In genomic region chr16:20097069-20097710, GRCm38 (mm10) we compare ENCODE assay signal across 8 mouse cellular contexts. TPM values are rescaled to one million over a fixed set of nuclear protein-coding genes. Genes with fewer than 3 reads are reported as not detected.
A peak's percentile ranks its signal among the peaks of the same experiment; 100 is the strongest.
DNase-seq lines count a peak whose midpoint lies in the region; ATAC-seq and TF ChIP-seq lines count a peak whose summit lies in the region.

TSS of gene Klhl24 (plus strand) at chr16:20097542.

- peak; percentile 97 for ATAC-seq in forebrain, embryonic 12.5 days (ENCODE audit: low FRiP score)
- peak; percentile 90 for ATAC-seq in heart, postnatal 0 days (ENCODE audit: insufficient read depth, low read depth)
- ATAC-seq in liver, embryonic 16.5 days (ENCODE audit: low read depth) = peak; percentile 86
- ATAC-seq in neural tube, embryonic 13.5 days (ENCODE audit: low read depth) = peak; percentile 98

- H3K9me3 ChIP-seq in E14TG2a.4 (ENCODE audit: low read length) = peaks cover 33% of the 10 kb centered on the region
- H3K9me3 ChIP-seq in forebrain, embryonic 12.5 days = no peaks in the 10 kb centered on the region
- H3K9me3 ChIP-seq in heart, postnatal 0 days (replicated peaks; ENCODE audit: control insufficient read depth, low read length) = no peaks in the 10 kb centered on the region
- no peaks in the 10 kb centered on the region for H3K9me3 ChIP-seq in liver, embryonic 16.5 days (replicated peaks; ENCODE audit: control insufficient read depth, low read length)
- H3K9me3 ChIP-seq in neural tube, embryonic 13.5 days = no peaks in the 10 kb centered on the region

- peak; percentile 88 for DNase-seq in c-Kit-positive CD71-positive TER-119-positive erythroid progenitor cells, embryonic 14.5 days (ENCODE audit: low spot score)
- DNase-seq in heart, postnatal 0 days (ENCODE audit: low spot score) = peak; percentile 97
- peak; percentile 91 to 95 for DNase-seq in kidney, postnatal 4 days
- DNase-seq in testis, postnatal 10 days (ENCODE audit: low spot score) = peak; percentile 89

- H3K36me3 ChIP-seq in E14TG2a.4 (ENCODE audit: insufficient read depth, low read length) = peaks cover 22% of the 10 kb centered on the region
- H3K36me3 ChIP-seq in forebrain, embryonic 12.5 days (replicated peaks) = no peaks in the 10 kb centered on the region
- no peaks in the 10 kb centered on the region for H3K36me3 ChIP-seq in heart, postnatal 0 days (replicated peaks; ENCODE audit: control insufficient read depth, insufficient read depth, low read length)
- no peaks in the 10 kb centered on the region for H3K36me3 ChIP-seq in liver, embryonic 16.5 days (ENCODE audit: control insufficient read depth, insufficient read depth)
- peaks cover 7% of the 10 kb centered on the region for H3K36me3 ChIP-seq in neural tube, embryonic 13.5 days

- peak; percentile 52 for TF ChIP-seq CTCF in E14TG2a.4 (conservative IDR thresholded peaks at IDR 0.05; ENCODE audit: low read length)
- peak; percentile 71 for TF ChIP-seq CTCF in heart, postnatal 0 days (IDR thresholded peaks at IDR 0.05; ENCODE audit: low read depth)

- TF ChIP-seq EP300 in heart, postnatal 0 days (IDR thresholded peaks at IDR 0.05; ENCODE audit: low read depth) = no peak

- H3K4me1 ChIP-seq in E14TG2a.4 (replicated peaks; ENCODE audit: low read depth, low read length) = peaks cover 6% of the 10 kb centered on the region
- H3K4me1 ChIP-seq in forebrain, embryonic 12.5 days = no peaks in the 10 kb centered on the region
- peaks cover 3% of the 10 kb centered on the region; the same call in 1 of the 2 replicates for H3K4me1 ChIP-seq in heart, postnatal 0 days (ENCODE audit: control insufficient read depth, insufficient read depth)
- H3K4me1 ChIP-seq in liver, embryonic 16.5 days (ENCODE audit: control insufficient read depth, low read depth, low read length) = peaks cover 2% of the 10 kb centered on the region; the same call in 1 of the 2 replicates
- H3K4me1 ChIP-seq in neural tube, embryonic 13.5 days (replicated peaks) = peaks cover 17% of the 10 kb centered on the region

- peak within 1 kb of the TSS; percentile 93 for H3K9ac ChIP-seq in forebrain, embryonic 12.5 days
- peak within 1 kb of the TSS; percentile 96 for H3K9ac ChIP-seq in heart, postnatal 0 days (replicated peaks; ENCODE audit: low read depth, low read length)
- peak within 1 kb of the TSS; percentile 76 for H3K9ac ChIP-seq in liver, embryonic 16.5 days (ENCODE audit: low read depth, low read length)
- peak within 1 kb of the TSS; percentile 99 for H3K9ac ChIP-seq in neural tube, embryonic 13.5 days

- peak within 1 kb of the TSS; percentile 99 for H3K27ac ChIP-seq in forebrain, embryonic 12.5 days
- peak within 1 kb of the TSS; percentile 100 for H3K27ac ChIP-seq in heart, postnatal 0 days (ENCODE audit: low read depth)
- H3K27ac ChIP-seq in liver, embryonic 16.5 days (ENCODE audit: low read length) = peak within 1 kb of the TSS; percentile 94
- peak within 1 kb of the TSS; percentile 99 for H3K27ac ChIP-seq in neural tube, embryonic 13.5 days (replicated peaks)

- H3K4me2 ChIP-seq in forebrain, embryonic 12.5 days = peak within 1 kb of the TSS; percentile 62
- peak within 1 kb of the TSS; percentile 59 for H3K4me2 ChIP-seq in heart, postnatal 0 days (ENCODE audit: low read depth, low read length)
- peak within 1 kb of the TSS; percentile 82 for H3K4me2 ChIP-seq in liver, embryonic 16.5 days (ENCODE audit: low read depth, low read length)
- H3K4me2 ChIP-seq in neural tube, embryonic 13.5 days = peak within 1 kb of the TSS; percentile 62

- WGBS in forebrain, embryonic 12.5 days = 2% methylated on average over 29 of the region's 29 CpGs
- under 1% methylated on average over 29 of the region's 29 CpGs for WGBS in heart, postnatal 0 days
- WGBS in liver, embryonic 16.5 days (ENCODE audit: insufficient replicate concordance) = 1% methylated on average over 29 of the region's 29 CpGs
- WGBS in neural tube, embryonic 13.5 days = under 1% methylated on average over 29 of the region's 29 CpGs

- H3K4me3 ChIP-seq in E14TG2a.4 (replicated peaks; ENCODE audit: low read length) = peak within 1 kb of the TSS; percentile 99
- H3K4me3 ChIP-seq in forebrain, embryonic 12.5 days (replicated peaks) = peak within 1 kb of the TSS; percentile 93
- peak within 1 kb of the TSS; percentile 87 for H3K4me3 ChIP-seq in heart, postnatal 0 days (ENCODE audit: low read depth, low read length)
- peak within 1 kb of the TSS; percentile 90 for H3K4me3 ChIP-seq in liver, embryonic 16.5 days (ENCODE audit: low read depth, low read length)
- H3K4me3 ChIP-seq in neural tube, embryonic 13.5 days = peak within 1 kb of the TSS; percentile 88

- H3K27me3 ChIP-seq in E14TG2a.4 (ENCODE audit: insufficient read depth, low read length) = no peaks in the 10 kb centered on the region
- H3K27me3 ChIP-seq in forebrain, embryonic 12.5 days = no peaks in the 10 kb centered on the region
- no peaks in the 10 kb centered on the region for H3K27me3 ChIP-seq in heart, postnatal 0 days (ENCODE audit: control insufficient read depth, insufficient read depth, low read length)
- H3K27me3 ChIP-seq in liver, embryonic 16.5 days (ENCODE audit: control insufficient read depth, insufficient read depth, low read depth, low read length) = no peaks in the 10 kb centered on the region
- H3K27me3 ChIP-seq in neural tube, embryonic 13.5 days = no peaks in the 10 kb centered on the region

RNA-seq across cellular contexts. Expression of gene Klhl24, which starts in this region (rescaled TPM):
- 53.0 and 64.5 TPM in 2 replicates for polyA plus RNA-seq in forebrain, embryonic 12.5 days (2016; fragmentation: Nextera tagmentation; extraction: Ambion mirVana)
- 142 and 201 TPM in 2 replicates for total RNA-seq in heart, postnatal 0 days (2014; rRNA removed; ENCODE audit: low replicate concordance)
- 58.5 and 67.7 TPM in 2 replicates for polyA plus RNA-seq in heart, postnatal 0 days (2015; fragmentation: Nextera tagmentation; extraction: Ambion mirVana)
- polyA plus RNA-seq in liver, embryonic 16.5 days (2015; fragmentation: Nextera tagmentation; extraction: Ambion mirVana) = 5.9 and 7.1 TPM in 2 replicates
- 51.7 and 57.8 TPM in 2 replicates for polyA plus RNA-seq in neural tube, embryonic 13.5 days (2015; fragmentation: Nextera tagmentation; extraction: Ambion mirVana)

Comparison
In these comparisons a context has a peak if more than half of its experiments do, and no peak if none do; other contexts are left out.
1. Peak in every context shown above with its lines: DNase-seq, ATAC-seq, H3K4me3 ChIP-seq and H3K27ac ChIP-seq.